Mouse (Mus musculus): ENCODE measurements around the gene Gmip.

The Gmip gene

DNA sequence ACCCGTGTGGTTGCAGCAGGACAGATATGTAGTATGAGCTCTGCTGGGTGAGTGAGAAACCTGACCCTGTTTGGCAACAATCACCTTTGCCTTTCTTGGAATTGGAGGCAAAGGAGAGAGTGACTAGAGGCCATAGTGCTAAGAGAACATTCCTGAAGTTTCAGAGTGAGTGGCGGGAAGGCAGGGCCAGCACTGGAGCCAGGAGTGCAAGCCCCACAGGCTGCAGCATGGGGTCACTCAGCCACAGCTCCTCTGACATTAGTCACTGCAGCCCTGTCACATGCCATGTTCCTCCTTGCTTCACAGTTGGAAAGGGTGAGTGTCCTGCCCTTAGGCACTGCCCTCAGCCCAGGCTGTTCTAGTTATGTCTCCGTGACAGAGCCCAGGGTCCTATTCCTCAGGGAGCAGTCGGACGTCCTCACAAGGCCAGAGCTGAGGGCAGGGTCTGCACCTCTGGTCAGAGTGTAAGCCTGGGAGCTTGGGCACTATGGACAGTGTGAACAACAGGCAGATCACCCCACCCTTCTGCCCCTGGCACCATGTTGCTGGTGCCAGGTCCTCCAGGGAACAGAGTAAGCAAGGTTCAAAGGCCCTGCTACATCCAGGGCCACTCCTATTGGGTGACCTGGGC lies 59.3 kb downstream of the Gmip start:
- DNase-seq, result no peak

- DNase-seq, result no peak
Measured at GRCm38 (mm10) chr8:69870003-69870765, 61.7 kb downstream of the Gmip start.

GRCm38 (mm10) chr8:69870907-69871306 lies 62.4 kb downstream of the Gmip start:
- no peak for DNase-seq
